Comparison of ENCODE assay signal across 8 mouse cellular contexts in genomic region chr2:121413387-121414042, GRCm38 (mm10). TPM values are rescaled to one million over a fixed set of nuclear protein-coding genes. Genes with fewer than 3 reads are reported as not detected.
DNase-seq lines count a peak whose midpoint lies in the region; ATAC-seq and TF ChIP-seq lines count a peak whose summit lies in the region.

Pdia3 (plus strand) TSS chr2:121413775.
Catsper2 (minus strand) TSS chr2:121413792.

- TF ChIP-seq RAD21 in CH12.LX (IDR thresholded peaks at IDR 0.05; ENCODE audit: low read depth, low read length): peak; percentile 13; the same call in 1 of the 2 replicates

- H3K79me2 ChIP-seq in CH12.LX (replicated peaks; ENCODE audit: control insufficient read depth, extremely low read depth, insufficient read depth, poor library complexity, severe bottlenecking): peaks cover 47% of the 10 kb centered on the region

- in situ Hi-C loops in CH12.LX (cut with MboI; ENCODE audit: low pct_ligation_motif_present, low pct_unique_long_range_greater_than_20kb, low sequenced_read_pairs): no loop called here

- peak within 1 kb of the TSS; percentile 96 for H3K9ac ChIP-seq in CH12.LX (ENCODE audit: insufficient read depth, low read depth)
- H3K9ac ChIP-seq in forebrain, embryonic 11.5 days (ENCODE audit: low read length): peak within 1 kb of the TSS; percentile 99
- H3K9ac ChIP-seq in heart, embryonic 16.5 days (ENCODE audit: low read length): peak within 1 kb of the TSS; percentile 99
- H3K9ac ChIP-seq in liver, embryonic 16.5 days (ENCODE audit: low read depth, low read length): peak within 1 kb of the TSS; percentile 97
- H3K9ac ChIP-seq in neural tube, embryonic 13.5 days: peak within 1 kb of the TSS; percentile 97

- peak within 1 kb of the TSS; percentile 85 for H3K27ac ChIP-seq in CH12.LX (ENCODE audit: insufficient read depth, low read depth)
- peak within 1 kb of the TSS; percentile 93 for H3K27ac ChIP-seq in forebrain, embryonic 11.5 days (ENCODE audit: low read depth, low read length)
- peak within 1 kb of the TSS; percentile 97 for H3K27ac ChIP-seq in heart, embryonic 16.5 days (ENCODE audit: low read length)
- peak within 1 kb of the TSS; percentile 93 for H3K27ac ChIP-seq in liver, embryonic 16.5 days (ENCODE audit: low read length)
- peak within 1 kb of the TSS; percentile 98 for H3K27ac ChIP-seq in neural tube, embryonic 13.5 days (replicated peaks)
- peak within 1 kb of the TSS; percentile 97 for H3K27ac ChIP-seq in testis, adult 2 months (ENCODE audit: control insufficient read depth, insufficient read depth, low read depth, low read length)

- H3K9me3 ChIP-seq in CH12.LX (replicated peaks; ENCODE audit: low read length): no peaks in the 10 kb centered on the region
- no peaks in the 10 kb centered on the region for H3K9me3 ChIP-seq in forebrain, embryonic 11.5 days (ENCODE audit: control insufficient read depth, low read length)
- H3K9me3 ChIP-seq in heart, embryonic 16.5 days (replicated peaks; ENCODE audit: control insufficient read depth, low read length): no peaks in the 10 kb centered on the region
- no peaks in the 10 kb centered on the region for H3K9me3 ChIP-seq in liver, embryonic 16.5 days (replicated peaks; ENCODE audit: control insufficient read depth, low read length)
- H3K9me3 ChIP-seq in neural tube, embryonic 13.5 days: no peaks in the 10 kb centered on the region

- peak within 1 kb of the TSS; percentile 79 to 96 (median 94) for H3K4me3 ChIP-seq in CH12.LX (replicated peaks in 1 of 3; ENCODE audit: low read depth in 2 of 3, low read length in 2 of 3, poor library complexity in 1 of 3)
- H3K4me3 ChIP-seq in forebrain, embryonic 11.5 days (ENCODE audit: low read depth, low read length): peak within 1 kb of the TSS; percentile 93
- H3K4me3 ChIP-seq in heart, embryonic 16.5 days (ENCODE audit: low read length): peak within 1 kb of the TSS; percentile 90
- H3K4me3 ChIP-seq in liver, embryonic 16.5 days (ENCODE audit: low read depth, low read length): peak within 1 kb of the TSS; percentile 95
- peak within 1 kb of the TSS; percentile 99 for H3K4me3 ChIP-seq in neural tube, embryonic 13.5 days
- peak within 1 kb of the TSS; percentile 97 for H3K4me3 ChIP-seq in testis, adult 2 months (ENCODE audit: control insufficient read depth, low read depth, low read length)

- TF ChIP-seq EP300 in CH12.LX (IDR thresholded peaks at IDR 0.05; ENCODE audit: low read length): no peak

- H3K4me2 ChIP-seq in CH12.LX (ENCODE audit: insufficient read depth, low read depth, poor library complexity, severe bottlenecking): peak within 1 kb of the TSS; percentile 62
- H3K4me2 ChIP-seq in forebrain, embryonic 11.5 days (ENCODE audit: low read depth, low read length, severe bottlenecking): peak within 1 kb of the TSS; percentile 66
- peak within 1 kb of the TSS; percentile 78 for H3K4me2 ChIP-seq in heart, embryonic 16.5 days (ENCODE audit: low read depth, low read length)
- peak within 1 kb of the TSS; percentile 85 for H3K4me2 ChIP-seq in liver, embryonic 16.5 days (ENCODE audit: low read depth, low read length)
- peak within 1 kb of the TSS; percentile 79 for H3K4me2 ChIP-seq in neural tube, embryonic 13.5 days

- dilution Hi-C loops in CH12.LX (cut with MboI; ENCODE audit: extremely low pct_ligation_motif_present, extremely low pct_unique_long_range_greater_than_20kb, low sequenced_read_pairs): no loop called here

- under 1% methylated on average over 67 of the region's 68 CpGs for WGBS in forebrain, embryonic 11.5 days
- WGBS in heart, embryonic 16.5 days: under 1% methylated on average over 60 of the region's 68 CpGs
- WGBS in liver, embryonic 16.5 days (ENCODE audit: insufficient replicate concordance): under 1% methylated on average over 68 of the region's 68 CpGs
- under 1% methylated on average over 66 of the region's 68 CpGs for WGBS in neural tube, embryonic 13.5 days

- TF ChIP-seq POLR2A in CH12.LX (IDR thresholded peaks at IDR 0.05; ENCODE audit: low read depth, low read length): peak; percentile 95
- peak; percentile 94 for TF ChIP-seq POLR2A in testis, adult 2 months (IDR thresholded peaks at IDR 0.05; ENCODE audit: control insufficient read depth, low read depth, low read length)

- H3K36me3 ChIP-seq in CH12.LX (replicated peaks in 1 of 2; ENCODE audit: control insufficient read depth in 1 of 2, insufficient read depth in 1 of 2, low read length in 1 of 2): peaks cover 5 to 27% of the 10 kb centered on the region in 2 experiments
- H3K36me3 ChIP-seq in forebrain, embryonic 11.5 days (ENCODE audit: control insufficient read depth, insufficient read depth, low read length): no peaks in the 10 kb centered on the region; the same call in 1 of the 2 replicates
- H3K36me3 ChIP-seq in heart, embryonic 16.5 days (ENCODE audit: control insufficient read depth, insufficient read depth): peaks cover 6% of the 10 kb centered on the region
- no peaks in the 10 kb centered on the region; the same call in 1 of the 2 replicates for H3K36me3 ChIP-seq in liver, embryonic 16.5 days (ENCODE audit: control insufficient read depth, insufficient read depth)
- peaks cover 17% of the 10 kb centered on the region for H3K36me3 ChIP-seq in neural tube, embryonic 13.5 days
- peaks cover 6% of the 10 kb centered on the region for H3K36me3 ChIP-seq in testis, adult 2 months (ENCODE audit: control insufficient read depth, insufficient read depth, low read length)

- ATAC-seq in forebrain, embryonic 11.5 days (replicated peaks; ENCODE audit: low FRiP score): peak; percentile 99
- peak; percentile 99 for ATAC-seq in heart, embryonic 16.5 days (replicated peaks; ENCODE audit: extremely low read depth, insufficient read depth, low FRiP score)
- peak; percentile 98 for ATAC-seq in liver, embryonic 16.5 days (ENCODE audit: low read depth)
- ATAC-seq in neural tube, embryonic 13.5 days (ENCODE audit: low read depth): peak; percentile 99

- TF ChIP-seq CTCF in CH12.LX (conservative IDR thresholded peaks at IDR 0.05 in 1 of 2, IDR thresholded peaks at IDR 0.05 in 1 of 2; ENCODE audit: low read depth in 2 of 2, low read length in 2 of 2): peak in 1 of 2 experiments; percentile 49; a peak in 2 of 4 replicates
- TF ChIP-seq CTCF in testis, adult 2 months (IDR thresholded peaks at IDR 0.05; ENCODE audit: control insufficient read depth, insufficient read depth, insufficient replicate concordance, low read depth, low read length): no peak

- DNase-seq in CH12.LX (ENCODE audit: extremely low read depth): peak; percentile 88
- peak; percentile 85 for DNase-seq in c-Kit-positive CD71-positive TER-119-negative erythroid progenitor cells, embryonic 14.5 days (ENCODE audit: low read depth)
- DNase-seq in forebrain, embryonic 11.5 days (ENCODE audit: low spot score): peak; percentile 99
- DNase-seq in kidney, postnatal 36 days: peak; percentile 97 to 98

- H3K27me3 ChIP-seq in CH12.LX (replicated peaks): no peaks in the 10 kb centered on the region
- H3K27me3 ChIP-seq in forebrain, embryonic 11.5 days (ENCODE audit: control insufficient read depth, insufficient read depth, low read length): no peaks in the 10 kb centered on the region
- no peaks in the 10 kb centered on the region for H3K27me3 ChIP-seq in heart, embryonic 16.5 days (ENCODE audit: control insufficient read depth, insufficient read depth, low read length)
- H3K27me3 ChIP-seq in liver, embryonic 16.5 days (ENCODE audit: control insufficient read depth, insufficient read depth, low read depth, low read length): no peaks in the 10 kb centered on the region
- no peaks in the 10 kb centered on the region for H3K27me3 ChIP-seq in neural tube, embryonic 13.5 days
- no peaks in the 10 kb centered on the region for H3K27me3 ChIP-seq in testis, adult 2 months (ENCODE audit: control insufficient read depth, insufficient read depth, low read length)

- peaks cover 3 to 41% of the 10 kb centered on the region in 2 experiments; a peak in 3 of 4 replicates for H3K4me1 ChIP-seq in CH12.LX (ENCODE audit: control insufficient read depth in 1 of 2, insufficient read depth in 2 of 2)
- H3K4me1 ChIP-seq in forebrain, embryonic 11.5 days (replicated peaks; ENCODE audit: control insufficient read depth, insufficient read depth, low read length): 0 out of 2 replicates have a peak, but pooled peaks cover 2% of the 10 kb centered on the region
- peaks cover 23% of the 10 kb centered on the region for H3K4me1 ChIP-seq in heart, embryonic 16.5 days (ENCODE audit: control insufficient read depth, insufficient read depth, low read length)
- H3K4me1 ChIP-seq in liver, embryonic 16.5 days (ENCODE audit: control insufficient read depth, low read depth, low read length): peaks cover 18% of the 10 kb centered on the region
- H3K4me1 ChIP-seq in neural tube, embryonic 13.5 days (replicated peaks): peaks cover 53% of the 10 kb centered on the region
- H3K4me1 ChIP-seq in testis, adult 2 months (ENCODE audit: control insufficient read depth, insufficient read depth, low read length): peaks cover 4% of the 10 kb centered on the region

TF ChIP-seq in CH12.LX, 34 proteins besides CTCF, POLR2A, EP300 and RAD21 (continues in another document):
- peak; percentile 61 for TF ChIP-seq BHLHE40 (IDR thresholded peaks at IDR 0.05; ENCODE audit: low read depth, low read length)
- TF ChIP-seq RCOR1 (conservative IDR thresholded peaks at IDR 0.05; ENCODE audit: low read depth, low read length): no peak
- TF ChIP-seq JUND (conservative IDR thresholded peaks at IDR 0.05; ENCODE audit: low read depth, low read length): no peak
- TF ChIP-seq POLR2AphosphoS2 (IDR thresholded peaks at IDR 0.05; ENCODE audit: low read depth, low read length): 0 out of 2 replicates have a peak, but pooled peaks have one; percentile 61

RNA-seq across cellular contexts. Expression of gene Pdia3, which starts in this region (rescaled TPM):
- 54.5 and 86.7 TPM in 2 replicates for total RNA-seq in CH12.LX (2012; rRNA removed)
- 169 and 184 TPM in 2 replicates for total RNA-seq in CH12.LX (2014; rRNA removed)
- 356 and 406 TPM in 2 replicates for polyA plus RNA-seq in CH12.LX (2012; ENCODE audit: insufficient read length, low read depth)
- 407 and 435 TPM in 2 replicates for polyA plus RNA-seq in forebrain, embryonic 11.5 days (2014; fragmentation: Nextera tagmentation; extraction: Ambion mirVana)
- polyA plus RNA-seq in heart, embryonic 16.5 days (2015; fragmentation: Nextera tagmentation; extraction: Ambion mirVana): 468 and 473 TPM in 2 replicates
- polyA plus RNA-seq in liver, embryonic 16.5 days (2015; fragmentation: Nextera tagmentation; extraction: Ambion mirVana): 302 and 304 TPM in 2 replicates
- polyA plus RNA-seq in neural tube, embryonic 13.5 days (2015; fragmentation: Nextera tagmentation; extraction: Ambion mirVana): 453 and 473 TPM in 2 replicates
- polyA plus RNA-seq in testis, adult 2 months (2012; rRNA removed): 223 and 230 TPM in 2 replicates

RNA-seq across cellular contexts. Expression of gene Catsper2, which starts in this region (rescaled TPM):
- total RNA-seq in CH12.LX (2012; rRNA removed) (0.89 and 1.5 TPM in 2 replicates), CH12.LX (2014; rRNA removed) (1.2 and 2.2 TPM in 2 replicates)
- 1.8 TPM in 2 replicates for polyA plus RNA-seq in CH12.LX (2012; ENCODE audit: insufficient read length, low read depth)
- polyA plus RNA-seq in forebrain, embryonic 11.5 days (2014; fragmentation: Nextera tagmentation; extraction: Ambion mirVana): 2.2 and 2.4 TPM in 2 replicates
- polyA plus RNA-seq in heart, embryonic 16.5 days (2015; fragmentation: Nextera tagmentation; extraction: Ambion mirVana): 2.7 and 3.4 TPM in 2 replicates
- polyA plus RNA-seq in liver, embryonic 16.5 days (2015; fragmentation: Nextera tagmentation; extraction: Ambion mirVana): 0.63 and 0.78 TPM in 2 replicates
- 3.5 and 4.8 TPM in 2 replicates for polyA plus RNA-seq in neural tube, embryonic 13.5 days (2015; fragmentation: Nextera tagmentation; extraction: Ambion mirVana)
- 111 and 151 TPM in 2 replicates for polyA plus RNA-seq in testis, adult 2 months (2012; rRNA removed)

Comparison
In these comparisons a context has a peak if more than half of its experiments do, and no peak if none do; other contexts are left out.
1. Peak in every context shown above with its lines: DNase-seq, ATAC-seq, H3K4me3 ChIP-seq and H3K27ac ChIP-seq.
2. RNA of gene Catsper2 (polyA plus RNA-seq): 111 to 151 TPM in testis, adult 2 months; 3.5 to 4.8 TPM in neural tube, embryonic 13.5 days, 2.7 to 3.4 TPM in heart, embryonic 16.5 days, 2.2 to 2.4 TPM in forebrain, embryonic 11.5 days, 1.8 TPM in CH12.LX and 0.63 to 0.78 TPM in liver, embryonic 16.5 days; every median in the first group is over 10 times any median in the second.